Mouse (Mus musculus) lung, postnatal 10 days (tissue): Measurements from ENCODE around the gene Apol9b.
"Not testable (repeated sequence)": the region's sequence is repeated elsewhere in the genome, so short reads cannot be mapped to it uniquely, and the experiment has no call there.

Experiments used
- DNase-seq: peaks from one replicate; pipeline ENCODE4 v3.0.0; 2021

The Apol9b gene

GRCm38 (mm10) chr15:77728739-77729138 lies at the start of gene Apol9b:
Apol9b (plus strand) TSS chr15:77729039.
- not testable (repeated sequence) for DNase-seq

GRCm38 (mm10) chr15:77683944-77684343 lies 44.9 kb upstream of the Apol9b start:
- DNase-seq = peak; percentile 55

GRCm38 (mm10) chr15:77691532-77692311 lies 37.1 kb upstream of the Apol9b start:
- not testable (repeated sequence) for DNase-seq

- peak; percentile 21 for DNase-seq
Measured at GRCm38 (mm10) chr15:77694687-77695295, 34.0 kb upstream of the Apol9b start.

- not testable (repeated sequence) for DNase-seq
Measured at GRCm38 (mm10) chr15:77698656-77699055, 30.2 kb upstream of the Apol9b start, which contains the start of gene Apol7e. Apol7e (plus strand) TSS chr15:77698857.

- not testable (repeated sequence) for DNase-seq
Measured at GRCm38 (mm10) chr15:77705306-77705705, 23.5 kb upstream of the Apol9b start.

GRCm38 (mm10) chr15:77708936-77709335 lies 19.9 kb upstream of the Apol9b start:
- not testable (repeated sequence) for DNase-seq

- not testable (repeated sequence) for DNase-seq
Measured at GRCm38 (mm10) chr15:77718240-77718639, 10.6 kb upstream of the Apol9b start.

- DNase-seq = not testable (repeated sequence)
Measured at GRCm38 (mm10) chr15:77721509-77721908, 7.3 kb upstream of the Apol9b start.

- not testable (repeated sequence) for DNase-seq
Measured at GRCm38 (mm10) chr15:77724208-77724911, 4.5 kb upstream of the Apol9b start.

- peak; percentile 40 for DNase-seq
Measured at GRCm38 (mm10) chr15:77725393-77726020, 3.3 kb upstream of the Apol9b start.

GRCm38 (mm10) chr15:77727139-77727538 lies 1.7 kb upstream of the Apol9b start:
- not testable (repeated sequence) for DNase-seq

- not testable (repeated sequence) for DNase-seq
Measured at GRCm38 (mm10) chr15:77727745-77728144, 1.1 kb upstream of the Apol9b start.

- DNase-seq = no peak
Measured at GRCm38 (mm10) chr15:77731605-77732004, 2.8 kb downstream of the Apol9b start.

- DNase-seq = not testable (repeated sequence)
Measured at GRCm38 (mm10) chr15:77732851-77733250, 4.0 kb downstream of the Apol9b start.

- DNase-seq = not testable (repeated sequence)
Measured at GRCm38 (mm10) chr15:77733380-77733779, 4.5 kb downstream of the Apol9b start.

- not testable (repeated sequence) for DNase-seq
Measured at GRCm38 (mm10) chr15:77733903-77734302, 5.1 kb downstream of the Apol9b start.

GRCm38 (mm10) chr15:77740511-77741297 lies 11.9 kb downstream of the Apol9b start:
- DNase-seq = no peak

GRCm38 (mm10) chr15:77741556-77741955 lies 12.7 kb downstream of the Apol9b start:
- not testable (repeated sequence) for DNase-seq

GRCm38 (mm10) chr15:77744632-77745031 lies 15.8 kb downstream of the Apol9b start:
- DNase-seq = no peak

GRCm38 (mm10) chr15:77745081-77745480 lies 16.2 kb downstream of the Apol9b start:
- no peak for DNase-seq

GRCm38 (mm10) chr15:77746326-77746725 lies 17.5 kb downstream of the Apol9b start:
- DNase-seq = no peak
